In genomic region chr7:55759346-55759745, GRCm38 (mm10) we compare ENCODE assay signal across 20 mouse cellular contexts.
"Had no signal": no experiment of that assay in that cellular context is flagged by ENCODE, and none has a peak within 500 bp of the region (broad histone marks: within the 10 kb centered on the region; RNA-seq: fewer than 3 reads in every experiment).

No protein-coding gene starts in this region.

- H3K27me3 ChIP-seq: liver, embryonic 13.5 days; liver, embryonic 15.5 days; lung, embryonic 15.5 days; megakaryocyte, embryonic 14.5 days; midbrain, embryonic 13.5 days; neural tube, embryonic 12.5 days had no signal

- H3K4me3 ChIP-seq: liver, embryonic 13.5 days; liver, embryonic 15.5 days; lung, embryonic 15.5 days; megakaryocyte, embryonic 14.5 days; midbrain, embryonic 13.5 days; neural tube, embryonic 12.5 days had no signal

- H3K27ac ChIP-seq: liver, embryonic 13.5 days; liver, embryonic 15.5 days; lung, embryonic 15.5 days; macrophage; midbrain, embryonic 13.5 days; neural tube, embryonic 12.5 days had no signal

- H3K9ac ChIP-seq: liver, embryonic 13.5 days; liver, embryonic 15.5 days; liver, postnatal 0 days; lung, embryonic 15.5 days; midbrain, embryonic 13.5 days; neural tube, embryonic 12.5 days had no signal

- H3K36me3 ChIP-seq: liver, embryonic 13.5 days; liver, embryonic 15.5 days; lung, embryonic 15.5 days; midbrain, embryonic 13.5 days; neural tube, embryonic 12.5 days had no signal

- H3K9me3 ChIP-seq: liver, embryonic 13.5 days; liver, embryonic 15.5 days; lung, embryonic 15.5 days; megakaryocyte, embryonic 14.5 days; midbrain, embryonic 13.5 days; neural tube, embryonic 12.5 days had no signal

- H3K4me1 ChIP-seq: liver, embryonic 13.5 days; liver, embryonic 15.5 days; lung, embryonic 15.5 days; megakaryocyte, embryonic 14.5 days; midbrain, embryonic 13.5 days; neural tube, embryonic 12.5 days had no signal

- DNase-seq: liver, embryonic 13.5 days; liver, postnatal 0 days; lung, adult 2 months; lung, postnatal 14 days; lung, postnatal 36 days; retina, postnatal 1 day; right cerebral cortex, postnatal 25 days; right cerebral cortex, postnatal 4 days; spleen, adult 18-20 months; thymus, adult 2 months; thymus, postnatal 25 days; thymus, postnatal 4 days had no signal

- ATAC-seq: liver, postnatal 0 days; lung, postnatal 0 days; midbrain, embryonic 13.5 days had no signal

- H3K4me2 ChIP-seq: liver, embryonic 13.5 days; liver, embryonic 15.5 days; lung, embryonic 15.5 days; midbrain, embryonic 11.5 days; midbrain, embryonic 13.5 days; neural tube, embryonic 12.5 days had no signal
